Mouse (Mus musculus) lung, postnatal 0 days (tissue): ENCODE results near the gene Slc10a7. TPM values are rescaled to one million over a fixed set of nuclear protein-coding genes. Genes with fewer than 3 reads are reported as not detected.

Experiments
- ATAC-seq: fragments of 200-750 bp; cut with Nextera tagmentation; 2 replicates; pipeline ENCODE4 v1.8.0; 2017; ENCODE audit warnings: moderate library complexity
- DNase-seq: peaks from one replicate; pipeline ENCODE4 v3.0.0-alpha.2; 2016; ENCODE audit warnings: low spot score
- H3K27ac ChIP-seq: fragments of 300-500 bp; sonication (generic); 2 replicates; pipeline ENCODE4 v1.5.1; 2014; ENCODE audit warnings: antibody characterized with exemption, mild to moderate bottlenecking, low read length, mixed read lengths
- H3K27me3 ChIP-seq: fragments of 300-500 bp; sonication (generic); replicated peaks from 2 replicates; pipeline ENCODE4 v1.6.1; 2014; ENCODE audit warnings: low read length, mixed read lengths; ENCODE audit not compliant: insufficient read depth
- H3K36me3 ChIP-seq: fragments of 300-500 bp; sonication (generic); 2 replicates; pipeline ENCODE4 v1.6.1; 2014; ENCODE audit warnings: low read length, mixed read lengths; ENCODE audit not compliant: insufficient read depth
- H3K4me1 ChIP-seq: fragments of 300-500 bp; sonication (generic); 2 replicates; pipeline ENCODE4 v1.6.1; 2014; ENCODE audit warnings: antibody characterized with exemption, low read depth, low read length, mixed read lengths; ENCODE audit not compliant: insufficient read depth
- H3K4me2 ChIP-seq: fragments of 300-500 bp; sonication (generic); replicated peaks from 2 replicates; pipeline ENCODE4 v1.6.1; 2014; ENCODE audit warnings: low read depth, mild to moderate bottlenecking, low read length, moderate library complexity, mixed read lengths
- H3K4me3 ChIP-seq: fragments of 300-500 bp; sonication (generic); 2 replicates; pipeline ENCODE4 v1.5.1; 2014; ENCODE audit warnings: low read depth, low read length
- H3K9ac ChIP-seq: fragments of 300-500 bp; sonication (generic); replicated peaks from 2 replicates; pipeline ENCODE4 v1.6.1; 2014; ENCODE audit warnings: low read depth, mild to moderate bottlenecking
- H3K9me3 ChIP-seq: fragments of 300-500 bp; sonication (generic); 2 replicates; pipeline ENCODE4 v1.6.1; 2016; ENCODE audit warnings: low read length, mixed read lengths
- CTCF ChIP-seq: IDR thresholded peaks from 2 replicates; pipeline ENCODE4 v1.5.1; 2016; ENCODE audit warnings: antibody characterized with exemption, mild to moderate bottlenecking
- EP300 ChIP-seq: IDR thresholded peaks from 2 replicates; pipeline ENCODE4 v1.6.1; 2016; ENCODE audit warnings: antibody characterized with exemption, mild to moderate bottlenecking, control low read depth
- WGBS: fragments of 180-500 bp; shearing (Covaris S2); extraction: QIAGEN DNeasy Blood & Tissue Kit; methylation state at CpG from one replicate; pipeline ENCODE4 v1.1.7; 2014; 5-methylcytosine and 5-hydroxymethylcytosine counted together
- polyA plus RNA-seq: library from polyadenylated mRNA; unstranded; fragments of >200 nt; fragmentation: Nextera tagmentation; extraction: Ambion mirVana; gene quantifications from 2 replicates; pipeline ENCODE4 v1.2.1, GENCODE M21; 2015

The Slc10a7 gene
- polyA plus RNA-seq, 1 experiment from 2014 or later: 10.9 TPM

DNA sequence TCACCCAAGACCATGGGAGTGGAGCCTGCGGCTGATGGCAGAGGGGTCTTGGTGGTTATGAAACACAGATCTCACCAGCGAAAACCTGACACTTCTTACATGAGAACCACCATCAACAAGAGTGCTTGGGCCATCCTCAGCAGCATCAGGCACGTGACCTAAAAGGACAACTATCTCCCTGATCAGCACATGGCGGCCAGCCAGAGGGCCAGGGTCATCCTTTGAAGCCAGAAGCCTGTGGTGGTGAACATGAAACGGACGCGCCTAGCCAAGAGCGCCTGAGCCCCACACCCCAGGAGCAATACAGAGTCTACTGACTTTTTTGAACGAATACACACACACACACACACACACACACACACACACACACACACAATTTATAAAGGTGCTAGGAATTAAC lies 95.3 kb downstream of the Slc10a7 start:
- no peaks in the 10 kb centered on the region for H3K4me1 ChIP-seq
- no peaks in the 10 kb centered on the region for H3K36me3 ChIP-seq
- no peak overlapping the region for H3K27ac ChIP-seq
- H3K9ac ChIP-seq: no peak overlapping the region
- H3K27me3 ChIP-seq: no peaks in the 10 kb centered on the region
- H3K4me2 ChIP-seq: no peak overlapping the region
- H3K9me3 ChIP-seq: no peaks in the 10 kb centered on the region
- DNase-seq: no peak
- no peak for ATAC-seq
- H3K4me3 ChIP-seq: no peak overlapping the region
- no peak for TF ChIP-seq EP300
- TF ChIP-seq CTCF: no peak
- 94% methylated on average over 9 of the region's 9 CpGs for WGBS

DNA sequence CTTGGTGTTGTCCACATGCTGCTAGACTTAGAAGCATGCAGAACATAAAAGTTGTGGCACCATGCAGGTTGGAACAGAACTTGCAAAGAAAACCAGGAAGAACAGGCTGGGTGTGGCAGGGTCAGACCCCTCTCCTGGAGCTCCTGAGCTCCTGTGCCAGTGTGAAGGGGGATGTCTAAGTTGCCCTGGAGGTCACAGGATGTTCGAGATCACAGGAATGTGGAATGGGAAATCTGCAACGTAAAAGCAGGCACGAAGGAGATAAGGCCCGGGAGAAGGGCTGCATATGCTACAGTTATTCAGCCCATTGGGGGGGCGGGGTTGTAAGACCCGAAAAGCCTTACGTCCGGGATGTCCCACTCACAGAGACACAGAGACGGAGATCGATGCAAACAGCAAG lies 100.2 kb downstream of the Slc10a7 start:
- H3K36me3 ChIP-seq: no peaks in the 10 kb centered on the region
- no peak overlapping the region for H3K9ac ChIP-seq
- H3K4me1 ChIP-seq: no peaks in the 10 kb centered on the region
- H3K4me2 ChIP-seq: no peak overlapping the region
- no peak for ATAC-seq
- TF ChIP-seq EP300: no peak
- TF ChIP-seq CTCF: no peak
- H3K9me3 ChIP-seq: no peaks in the 10 kb centered on the region
- DNase-seq: no peak
- 77% methylated on average over 10 of the region's 10 CpGs for WGBS
- no peak overlapping the region for H3K4me3 ChIP-seq
- no peak overlapping the region for H3K27ac ChIP-seq
- no peaks in the 10 kb centered on the region for H3K27me3 ChIP-seq

- no peak for TF ChIP-seq CTCF
- TF ChIP-seq EP300: no peak
- no peak overlapping the region for H3K9ac ChIP-seq
- H3K4me1 ChIP-seq: no peaks in the 10 kb centered on the region
- DNase-seq: no peak
- no peaks in the 10 kb centered on the region for H3K36me3 ChIP-seq
- H3K9me3 ChIP-seq: no peaks in the 10 kb centered on the region
- no peak overlapping the region for H3K4me2 ChIP-seq
- H3K27ac ChIP-seq: no peak overlapping the region
- 91% methylated on average over 6 of the region's 6 CpGs for WGBS
- no peaks in the 10 kb centered on the region for H3K27me3 ChIP-seq
- no peak for ATAC-seq
- no peak overlapping the region for H3K4me3 ChIP-seq
These were observed 101.9 kb downstream of the Slc10a7 start for GRCm38 (mm10) chr8:78611019-78611418.

DNA sequence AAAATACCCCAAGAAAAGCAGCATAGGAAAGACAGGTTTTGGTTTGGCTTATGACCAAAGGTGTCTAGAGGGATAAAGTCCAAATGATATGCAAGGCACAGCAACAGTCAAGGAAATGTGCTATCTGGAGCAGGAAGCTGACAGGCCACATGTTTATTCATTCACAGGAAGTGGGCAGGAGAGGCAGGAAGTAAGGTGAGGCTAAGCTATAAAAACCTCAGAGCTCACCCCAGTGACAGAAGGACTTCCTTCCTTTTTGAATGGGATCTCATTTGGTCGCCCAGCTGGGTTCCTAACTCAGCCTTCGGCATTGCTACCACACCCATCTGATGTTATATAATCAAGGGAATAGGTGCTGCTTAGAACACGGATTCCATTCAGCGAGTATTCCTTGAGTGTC lies 113.2 kb downstream of the Slc10a7 start:
- peak; percentile 45 for DNase-seq
- H3K36me3 ChIP-seq: no peaks in the 10 kb centered on the region
- no peak overlapping the region for H3K4me3 ChIP-seq
- H3K9me3 ChIP-seq: no peaks in the 10 kb centered on the region
- peaks cover 3% of the 10 kb centered on the region; the same call in 1 of the 2 replicates for H3K4me1 ChIP-seq
- H3K4me2 ChIP-seq: no peak overlapping the region
- H3K27me3 ChIP-seq: no peaks in the 10 kb centered on the region
- H3K9ac ChIP-seq: no peak overlapping the region
- TF ChIP-seq CTCF (no peak), EP300 (peak; percentile 80)
- 0 out of 2 replicates have a peak overlapping the region, but pooled peaks have one; percentile 51 for H3K27ac ChIP-seq
- peak; percentile 63 for ATAC-seq
- WGBS: 54% methylated on average over 4 of the region's 4 CpGs

DNA sequence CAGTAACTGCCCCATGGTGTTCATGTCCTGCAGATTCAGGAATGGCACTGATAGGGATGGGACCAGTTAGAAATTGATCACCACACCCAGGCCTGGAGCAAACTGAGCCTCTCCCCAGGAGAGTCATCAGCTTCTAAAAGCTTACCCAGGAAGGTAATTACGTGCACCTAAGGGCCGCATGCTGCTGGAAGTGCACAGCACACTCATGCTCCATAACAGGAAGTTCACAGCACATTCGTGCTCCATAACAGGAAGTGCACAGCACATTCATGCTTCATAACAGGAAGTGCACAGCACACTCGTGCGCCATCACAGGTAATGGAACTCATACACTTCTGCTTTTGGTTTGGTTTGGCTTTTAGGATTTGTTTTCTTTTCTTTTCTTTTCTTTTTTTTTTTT lies 114.8 kb downstream of the Slc10a7 start:
- Histone ChIP-seq H3K4me2 (no peak overlapping the region), H3K27ac (no peak overlapping the region), H3K4me1 (peaks cover 3% of the 10 kb centered on the region; the same call in 1 of the 2 replicates), H3K36me3 (no peaks in the 10 kb centered on the region), H3K9me3 (no peaks in the 10 kb centered on the region), H3K27me3 (no peaks in the 10 kb centered on the region), H3K4me3 (no peak overlapping the region), H3K9ac (no peak overlapping the region)
- DNase-seq (peak; percentile 51), ATAC-seq (peak; percentile 59)
- 58% methylated on average over 5 of the region's 5 CpGs for WGBS
- TF ChIP-seq CTCF: no peak
- TF ChIP-seq EP300: no peak

DNA sequence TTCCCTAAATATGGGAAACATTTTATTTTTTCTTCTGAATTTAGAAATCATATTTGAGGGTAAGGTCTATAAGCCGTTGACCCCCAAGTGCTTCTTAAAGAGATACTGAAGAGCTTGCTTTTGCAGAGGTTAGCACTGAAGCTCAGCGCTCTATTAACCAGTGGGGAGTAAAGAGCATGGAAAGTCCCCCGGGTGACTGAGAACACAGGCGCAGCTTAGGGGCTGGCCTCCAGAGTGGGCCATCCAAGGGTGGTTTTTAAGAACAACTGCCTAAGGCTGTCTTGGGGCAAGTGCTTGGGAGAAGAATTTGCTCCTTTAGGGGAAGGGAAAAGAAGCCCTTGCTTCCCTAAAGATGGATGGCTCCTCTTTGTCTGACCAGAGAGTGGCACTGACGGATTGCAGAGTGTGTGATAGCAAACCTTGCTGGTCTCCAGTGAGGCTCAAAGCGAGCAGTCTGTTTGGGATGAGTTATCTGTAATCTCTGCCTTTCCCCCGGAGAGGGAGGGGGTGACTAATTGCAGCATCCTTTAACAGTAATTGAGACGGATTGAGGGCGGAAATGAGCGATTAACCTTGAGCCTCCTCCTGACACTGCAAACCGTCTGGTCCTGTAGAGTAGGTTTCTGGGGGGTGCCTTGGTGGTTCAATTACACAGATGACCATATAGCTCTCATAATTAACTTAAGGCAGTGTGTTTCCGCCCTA lies 115.7 kb downstream of the Slc10a7 start:
- no peaks in the 10 kb centered on the region for H3K9me3 ChIP-seq
- TF ChIP-seq EP300 (no peak), CTCF (no peak)
- H3K4me2 ChIP-seq: no peak overlapping the region
- WGBS: 34% methylated on average over 12 of the region's 12 CpGs
- H3K4me3 ChIP-seq: no peak overlapping the region
- DNase-seq (no peak), ATAC-seq (no peak)
- no peak overlapping the region for H3K9ac ChIP-seq
- H3K27ac ChIP-seq: peak overlapping the region; percentile 14; the same call in 1 of the 2 replicates
- H3K36me3 ChIP-seq: no peaks in the 10 kb centered on the region
- peaks cover 3% of the 10 kb centered on the region; the same call in 1 of the 2 replicates for H3K4me1 ChIP-seq
- H3K27me3 ChIP-seq: no peaks in the 10 kb centered on the region

DNA sequence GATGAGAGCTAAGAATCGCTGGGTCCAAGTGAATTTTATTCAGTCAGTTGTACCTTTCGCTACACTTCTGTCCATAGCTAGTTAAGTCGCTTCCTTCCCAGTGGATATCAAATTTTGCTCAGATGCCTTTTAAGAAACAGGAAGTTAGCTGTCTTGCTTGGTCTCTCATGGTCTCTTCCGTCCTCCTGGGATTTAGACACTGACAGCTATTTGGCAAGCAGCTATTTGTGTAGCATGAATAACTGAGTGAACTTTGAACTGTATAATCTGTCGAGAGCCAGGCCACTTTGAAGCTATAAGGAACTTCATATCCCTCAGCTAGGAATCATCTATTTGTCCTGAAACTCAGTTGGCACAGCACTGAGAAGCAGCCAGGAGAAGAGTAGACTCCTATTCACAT lies 117.5 kb downstream of the Slc10a7 start:
- peaks cover 10% of the 10 kb centered on the region; the same call in 1 of the 2 replicates for H3K4me1 ChIP-seq
- no peaks in the 10 kb centered on the region for H3K36me3 ChIP-seq
- 39% methylated on average over 5 of the region's 5 CpGs for WGBS
- no peak for TF ChIP-seq CTCF
- peak; percentile 25; the same call in 1 of the 2 replicates for TF ChIP-seq EP300
- no peak overlapping the region for H3K4me2 ChIP-seq
- H3K27me3 ChIP-seq: no peaks in the 10 kb centered on the region
- H3K27ac ChIP-seq: no peak overlapping the region
- no peak overlapping the region for H3K9ac ChIP-seq
- peak; percentile 50 for DNase-seq
- no peak overlapping the region for H3K4me3 ChIP-seq
- no peak for ATAC-seq
- H3K9me3 ChIP-seq: no peaks in the 10 kb centered on the region
